Mouse (Mus musculus) bone marrow, adult 2 months (tissue): ENCODE measurements around the gene Vmn1r72. TPM values are rescaled to one million over a fixed set of nuclear protein-coding genes. Genes with fewer than 3 reads are reported as not detected.
"Not testable (repeated sequence)": the region's sequence is repeated elsewhere in the genome, so short reads cannot be mapped to it uniquely, and the experiment has no call there.

Experiments
- H3K27ac ChIP-seq: fragments of 200-500 bp; 2 replicates; pipeline ENCODE4 v1.5.1; 2012; ENCODE audit warnings: low read depth, mild to moderate bottlenecking, control low read depth, inconsistent platforms, low read length; ENCODE audit not compliant: control insufficient read depth, poor library complexity, insufficient read depth
- H3K4me1 ChIP-seq: fragments of 200-500 bp; 2 replicates; pipeline ENCODE4 v1.6.1; 2011; ENCODE audit warnings: low read length; ENCODE audit not compliant: control insufficient read depth, insufficient read depth
- H3K4me3 ChIP-seq: fragments of 200-500 bp; replicated peaks from 2 replicates; pipeline ENCODE3; 2011; ENCODE audit warnings: mild to moderate bottlenecking, low read depth, low read length, control low read depth; ENCODE audit not compliant: control insufficient read depth
- WGBS: fragments of 180-500 bp; shearing (Covaris S2); methylation state at CpG from one replicate; pipeline ENCODE4 v1.1.7; 2018; 5-methylcytosine and 5-hydroxymethylcytosine counted together
- polyA plus RNA-seq: library from polyadenylated mRNA; stranded (reverse); fragments of >200 nt; gene quantifications from 2 replicates; pipeline ENCODE4 v1.2.4, GENCODE M21; 2011; ENCODE audit warnings: low replicate concordance; ENCODE audit not compliant: missing spikeins, insufficient read depth, insufficient read length

Gene Vmn1r72
- not detected in 2 replicates for polyA plus RNA-seq

DNA sequence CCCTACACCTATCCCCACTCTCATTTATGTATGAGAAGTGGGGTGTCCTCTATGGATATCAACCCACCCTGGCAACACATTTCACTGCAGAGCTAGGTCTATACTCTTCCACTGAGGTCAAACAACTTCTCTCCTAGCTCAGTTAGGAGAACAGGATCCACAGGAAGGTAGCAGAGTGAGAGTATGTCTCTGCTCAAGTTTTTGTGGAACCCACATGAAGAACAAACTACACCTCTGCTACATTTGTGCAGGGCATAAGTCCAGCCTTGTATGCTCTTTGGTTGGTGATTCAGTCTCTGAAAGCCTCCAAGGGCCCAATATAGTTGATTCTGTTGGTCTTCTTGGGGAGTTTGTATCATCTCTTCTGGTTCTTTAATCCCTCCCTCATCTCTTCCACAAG is at the start of gene Vmn1r72:
Vmn1r72 (minus strand) TSS at position 101 of the 400 bp plus-strand sequence.
- not testable (repeated sequence) for H3K27ac ChIP-seq

DNA sequence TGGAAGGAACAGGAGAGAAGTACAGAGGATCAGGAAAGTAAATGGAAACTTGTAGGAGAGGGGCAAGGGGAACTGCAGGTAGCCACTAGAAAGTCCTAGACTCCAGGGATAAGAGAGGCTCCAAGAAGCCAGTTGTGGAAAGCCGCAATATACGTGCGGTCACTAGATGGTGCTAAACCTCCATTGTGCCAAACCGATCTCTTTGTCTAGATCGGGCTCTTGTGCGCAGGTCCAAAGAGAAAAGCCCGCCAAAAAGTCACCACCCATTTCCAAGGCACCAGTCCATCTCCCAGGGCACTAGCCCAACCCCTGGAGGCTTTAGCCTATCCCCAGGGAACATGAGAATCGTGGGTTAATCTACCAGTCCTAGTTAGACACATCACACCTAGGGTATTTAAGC is 62.9 kb downstream of the Vmn1r72 start:
- not testable (repeated sequence) for H3K4me3 ChIP-seq, H3K27ac ChIP-seq, H3K4me1 ChIP-seq
- 13% methylated on average over 8 of the region's 8 CpGs for WGBS

More for the DNA sequence above, at the start of gene Vmn1r72:
- H3K4me3 ChIP-seq, H3K4me1 ChIP-seq: not testable (repeated sequence)

Other genes starting within 250 kb of the Vmn1r72 start
- gene Zscan4-ps2, start 165.8 kb downstream of the Vmn1r72 start, polyA plus RNA-seq: not detected in 2 replicates
- not detected in 2 replicates for gene Zscan4-ps3, start 70.8 kb downstream of the Vmn1r72 start, polyA plus RNA-seq
- gene Vmn1r73, start 50.1 kb upstream of the Vmn1r72 start, polyA plus RNA-seq: not detected in 2 replicates
- gene Vmn1r74, start 153.8 kb upstream of the Vmn1r72 start, polyA plus RNA-seq: not detected in 2 replicates
- not detected in 2 replicates for gene Vmn1r75, start 194.5 kb upstream of the Vmn1r72 start, polyA plus RNA-seq